ENCODE assay signal across 9 mouse cellular contexts in genomic region chr10:122882614-122883013, GRCm38 (mm10).
A peak's percentile ranks its signal among the peaks of the same experiment; 100 is the strongest.
DNase-seq lines count a peak whose midpoint lies in the region; ATAC-seq and TF ChIP-seq lines count a peak whose summit lies in the region.
"Had no signal": no experiment of that assay in that cellular context is flagged by ENCODE, and none has a peak within 500 bp of the region (broad histone marks: within the 10 kb centered on the region; RNA-seq: fewer than 3 reads in every experiment).

No protein-coding gene starts in this region.

- H3K36me3 ChIP-seq in lung, postnatal 0 days (ENCODE audit: insufficient read depth, low read length) = no peaks in the 10 kb centered on the region
- H3K36me3 ChIP-seq in hindbrain, embryonic 12.5 days = no peaks in the 10 kb centered on the region
- no peaks in the 10 kb centered on the region for H3K36me3 ChIP-seq in neural tube, embryonic 14.5 days (ENCODE audit: control insufficient read depth, insufficient read depth, low read length)

- TF ChIP-seq POLR2A in bone marrow macrophage, adult 2 months (IDR thresholded peaks at IDR 0.05; ENCODE audit: borderline replicate concordance, low read depth, low read length) = no peak

- no peak for TF ChIP-seq CTCF in lung, postnatal 0 days (IDR thresholded peaks at IDR 0.05)
- no peak for TF ChIP-seq CTCF in bone marrow macrophage, adult 2 months (IDR thresholded peaks at IDR 0.05; ENCODE audit: low read depth, low read length)

- ATAC-seq in lung, postnatal 0 days = no peak
- ATAC-seq in hindbrain, embryonic 12.5 days (ENCODE audit: low FRiP score) = no peak
- no peak for ATAC-seq in neural tube, embryonic 14.5 days (ENCODE audit: low read depth)

- 38% methylated on average over 4 of the region's 4 CpGs for WGBS in lung, postnatal 0 days
- WGBS in hindbrain, embryonic 12.5 days = 75% methylated on average over 4 of the region's 4 CpGs
- WGBS in neural tube, embryonic 14.5 days = 73% methylated on average over 4 of the region's 4 CpGs

- no peaks in the 10 kb centered on the region for H3K9me3 ChIP-seq in lung, postnatal 0 days (ENCODE audit: low read length)
- no peaks in the 10 kb centered on the region for H3K9me3 ChIP-seq in hindbrain, embryonic 12.5 days (replicated peaks)
- no peaks in the 10 kb centered on the region for H3K9me3 ChIP-seq in neural tube, embryonic 14.5 days (ENCODE audit: control insufficient read depth, low read length)

- H3K4me3 ChIP-seq in lung, postnatal 0 days (ENCODE audit: low read depth, low read length) = no peak overlapping the region
- no peak overlapping the region for H3K4me3 ChIP-seq in bone marrow macrophage, adult 2 months (ENCODE audit: insufficient read depth, low read length)
- no peak overlapping the region for H3K4me3 ChIP-seq in hindbrain, embryonic 12.5 days
- H3K4me3 ChIP-seq in neural tube, embryonic 14.5 days (ENCODE audit: low read depth, low read length) = no peak overlapping the region

- DNase-seq in lung, postnatal 0 days (ENCODE audit: low spot score) = peak; percentile 35
- DNase-seq in lung, postnatal 10 days = no peak
- no peak for DNase-seq in right cerebral cortex, postnatal 36 days (ENCODE audit: low spot score in 2 of 2)
- DNase-seq in liver = no peak
- DNase-seq: lung, adult 18-20 months; thymus, postnatal 36 days had no signal

- no peak overlapping the region for H3K4me2 ChIP-seq in lung, postnatal 0 days (replicated peaks; ENCODE audit: low read depth, low read length)
- no peak overlapping the region for H3K4me2 ChIP-seq in hindbrain, embryonic 12.5 days (replicated peaks)
- no peak overlapping the region for H3K4me2 ChIP-seq in neural tube, embryonic 14.5 days (ENCODE audit: low read depth, low read length)

- H3K27ac ChIP-seq in lung, postnatal 0 days (ENCODE audit: low read length) = no peak overlapping the region
- peak overlapping the region; percentile 67 for H3K27ac ChIP-seq in bone marrow macrophage, adult 2 months (ENCODE audit: insufficient read depth, low read depth, low read length)
- peak overlapping the region; percentile 94 for H3K27ac ChIP-seq in hindbrain, embryonic 12.5 days
- peak overlapping the region; percentile 63 for H3K27ac ChIP-seq in neural tube, embryonic 14.5 days (ENCODE audit: low read depth, low read length)

- peak; percentile 12; the same call in 1 of the 2 replicates for TF ChIP-seq EP300 in lung, postnatal 0 days (IDR thresholded peaks at IDR 0.05)

- no peak overlapping the region for H3K9ac ChIP-seq in lung, postnatal 0 days (replicated peaks; ENCODE audit: low read depth)
- H3K9ac ChIP-seq in hindbrain, embryonic 12.5 days = no peak overlapping the region
- no peak overlapping the region for H3K9ac ChIP-seq in neural tube, embryonic 14.5 days (replicated peaks; ENCODE audit: low read depth, low read length)

- H3K27me3 ChIP-seq in lung, postnatal 0 days (replicated peaks; ENCODE audit: insufficient read depth, low read length) = no peaks in the 10 kb centered on the region
- no peaks in the 10 kb centered on the region for H3K27me3 ChIP-seq in hindbrain, embryonic 12.5 days
- H3K27me3 ChIP-seq in neural tube, embryonic 14.5 days (ENCODE audit: control insufficient read depth, insufficient read depth, low read length) = no peaks in the 10 kb centered on the region

- H3K4me1 ChIP-seq in lung, postnatal 0 days (ENCODE audit: insufficient read depth, low read depth, low read length) = peaks cover 11% of the 10 kb centered on the region; the same call in 1 of the 2 replicates
- H3K4me1 ChIP-seq in bone marrow macrophage, adult 2 months (ENCODE audit: control insufficient read depth, insufficient read depth, low read length) = peaks cover 27% of the 10 kb centered on the region
- H3K4me1 ChIP-seq in hindbrain, embryonic 12.5 days = peaks cover 55% of the 10 kb centered on the region
- peaks cover 53% of the 10 kb centered on the region for H3K4me1 ChIP-seq in neural tube, embryonic 14.5 days (ENCODE audit: control insufficient read depth, insufficient read depth, low read length)
